Mouse (Mus musculus): ENCODE data around the gene Dusp2.

The Dusp2 gene

DNA sequence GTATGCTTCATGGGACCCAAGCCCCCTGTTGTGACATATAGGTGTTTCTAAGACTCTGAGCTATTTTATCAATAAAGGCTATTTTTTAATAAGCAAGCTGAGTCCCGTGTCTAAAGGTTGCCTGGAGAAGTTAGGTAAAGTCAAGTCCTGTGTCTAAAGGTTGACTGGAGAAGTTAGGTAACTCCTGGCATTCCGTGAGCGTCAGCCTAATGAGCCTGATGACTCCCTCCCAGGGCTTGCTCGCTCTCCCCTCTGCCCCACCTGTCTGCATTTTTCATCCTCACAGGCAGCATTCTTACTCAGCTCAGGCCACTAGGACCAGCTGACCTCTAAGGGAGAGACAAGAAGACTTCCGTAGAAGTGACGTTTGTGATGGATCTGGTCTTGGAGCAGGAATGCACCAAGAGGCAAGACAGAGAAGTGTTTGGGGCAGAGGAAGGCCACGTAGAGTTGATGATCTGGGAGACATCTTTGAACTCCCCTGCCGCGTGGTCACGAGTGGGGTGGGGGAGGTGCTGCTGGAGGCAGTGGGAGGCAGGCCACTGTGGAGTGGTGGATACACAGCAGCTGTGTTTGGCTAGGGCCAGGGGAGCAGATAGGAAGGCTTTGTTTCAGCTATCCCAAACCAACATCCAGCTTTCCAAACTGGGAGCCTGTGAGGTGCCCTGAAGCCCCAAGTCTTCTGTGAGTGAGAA is 31.3 kb downstream of the Dusp2 start:
- no peak for DNase-seq (ENCODE audit: low read depth, low spot score)

GRCm38 (mm10) chr2:127369703-127370376 is 33.9 kb downstream of the Dusp2 start:
- DNase-seq (ENCODE audit: low read depth, low spot score): no peak

GRCm38 (mm10) chr2:127370561-127371483 is 34.9 kb downstream of the Dusp2 start:
- no peak for DNase-seq (ENCODE audit: low read depth, low spot score)

DNA sequence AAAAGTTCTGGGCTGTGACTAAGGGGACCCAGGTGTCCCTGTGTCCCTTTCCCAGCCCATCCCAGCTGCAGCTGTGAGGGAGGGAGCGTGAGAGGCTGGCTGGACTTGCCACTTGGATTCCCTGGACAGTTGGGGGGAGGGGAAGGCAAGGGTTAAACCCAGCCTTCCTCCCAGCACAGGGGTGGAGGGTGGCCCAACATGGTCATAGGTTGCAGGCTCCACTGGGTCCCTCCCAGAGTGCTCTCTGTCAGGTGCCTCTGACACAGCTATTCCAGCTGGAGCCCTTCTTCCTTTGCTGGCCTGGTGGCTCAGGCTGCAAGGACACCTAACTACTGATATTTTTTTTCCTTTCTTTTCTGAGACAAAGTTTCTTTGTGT is 35.5 kb downstream of the Dusp2 start:
- DNase-seq (ENCODE audit: low read depth, low spot score): peak; percentile 70

DNA sequence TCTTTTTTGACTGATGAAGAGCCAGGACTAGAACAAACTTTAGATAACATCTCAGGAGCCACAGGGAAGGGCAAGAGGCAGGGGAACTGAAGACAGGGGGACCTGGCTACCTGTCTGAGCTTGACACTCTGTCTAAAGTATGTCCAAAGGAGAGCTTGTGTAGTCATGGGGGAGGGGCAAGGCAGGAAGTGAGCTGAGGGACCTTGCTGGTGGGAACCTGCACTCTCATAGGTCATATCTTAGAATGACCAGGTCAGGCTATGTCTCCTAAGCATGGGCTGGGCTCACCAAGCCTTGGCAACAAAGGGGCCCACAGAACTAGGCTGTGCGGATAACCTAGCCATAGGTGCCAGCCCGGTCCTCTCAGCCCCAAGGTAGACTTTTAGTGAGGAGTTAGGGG is 36.1 kb downstream of the Dusp2 start:
- DNase-seq (ENCODE audit: low read depth, low spot score): no peak

- no peak for DNase-seq (ENCODE audit: low read depth, low spot score)
Measured at GRCm38 (mm10) chr2:127374131-127374530, 38.2 kb downstream of the Dusp2 start.

GRCm38 (mm10) chr2:127375087-127375486 is 39.1 kb downstream of the Dusp2 start:
- DNase-seq (ENCODE audit: low read depth, low spot score): no peak

DNA sequence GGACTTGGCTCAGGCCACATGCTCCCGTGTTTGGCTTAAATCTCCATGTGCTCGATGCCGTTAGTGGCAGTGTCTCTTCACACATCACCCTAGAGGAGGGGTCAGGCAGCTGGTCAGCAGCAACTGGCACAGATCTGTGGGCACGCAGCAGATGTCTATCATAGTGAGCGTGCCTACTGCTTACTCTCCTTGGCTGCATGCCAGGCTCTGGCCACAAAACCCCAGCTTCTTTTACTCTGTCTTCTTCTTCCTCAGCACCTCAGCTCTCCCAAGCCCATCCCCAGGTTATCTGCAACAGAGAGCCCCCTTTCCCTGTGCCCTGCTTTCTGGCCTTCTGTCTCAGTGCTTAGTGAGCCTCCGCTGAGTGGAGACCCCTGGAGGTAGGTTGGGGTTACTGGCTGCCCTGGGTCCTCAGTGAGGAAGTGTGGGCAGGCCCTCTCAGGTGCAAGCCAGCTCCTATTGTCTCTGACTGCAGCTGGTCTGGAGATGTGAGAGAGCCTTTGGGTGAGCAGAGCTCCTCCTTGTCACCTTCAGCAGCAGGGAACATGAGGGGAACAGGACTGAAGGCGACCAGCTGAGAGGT is 39.9 kb downstream of the Dusp2 start:
- no peak for DNase-seq (ENCODE audit: low read depth, low spot score)

DNA sequence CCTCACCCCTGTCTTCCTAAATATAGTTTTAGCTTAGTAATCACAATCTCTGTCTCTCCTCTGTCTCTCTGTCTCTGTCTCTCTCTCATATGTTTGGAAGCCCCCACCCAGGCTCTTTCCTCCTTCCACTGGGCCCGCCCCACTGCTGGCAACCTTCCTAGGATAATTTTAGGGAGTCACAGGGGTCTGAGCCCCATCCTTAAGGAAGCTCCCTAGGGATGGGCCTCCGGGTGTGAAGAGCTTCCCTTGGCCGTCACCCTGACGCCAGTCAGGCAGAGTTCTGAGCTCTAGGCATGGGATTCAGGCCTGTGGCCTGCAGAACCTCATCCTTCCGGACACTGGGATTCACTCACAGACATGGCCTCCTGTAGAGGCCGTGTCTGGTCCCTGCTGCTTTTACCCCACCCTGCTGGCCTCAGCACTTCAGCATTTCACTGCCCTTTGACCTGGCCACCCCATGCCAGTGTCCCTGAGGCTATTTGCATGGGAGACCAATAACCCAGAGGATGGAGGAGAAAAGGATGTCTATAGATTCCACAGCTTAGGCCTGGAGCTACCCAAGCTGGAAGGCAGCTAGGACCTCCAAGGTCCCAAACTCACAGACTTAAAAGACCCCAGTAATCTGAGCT is 40.6 kb downstream of the Dusp2 start:
- DNase-seq (ENCODE audit: low read depth, low spot score): no peak

DNA sequence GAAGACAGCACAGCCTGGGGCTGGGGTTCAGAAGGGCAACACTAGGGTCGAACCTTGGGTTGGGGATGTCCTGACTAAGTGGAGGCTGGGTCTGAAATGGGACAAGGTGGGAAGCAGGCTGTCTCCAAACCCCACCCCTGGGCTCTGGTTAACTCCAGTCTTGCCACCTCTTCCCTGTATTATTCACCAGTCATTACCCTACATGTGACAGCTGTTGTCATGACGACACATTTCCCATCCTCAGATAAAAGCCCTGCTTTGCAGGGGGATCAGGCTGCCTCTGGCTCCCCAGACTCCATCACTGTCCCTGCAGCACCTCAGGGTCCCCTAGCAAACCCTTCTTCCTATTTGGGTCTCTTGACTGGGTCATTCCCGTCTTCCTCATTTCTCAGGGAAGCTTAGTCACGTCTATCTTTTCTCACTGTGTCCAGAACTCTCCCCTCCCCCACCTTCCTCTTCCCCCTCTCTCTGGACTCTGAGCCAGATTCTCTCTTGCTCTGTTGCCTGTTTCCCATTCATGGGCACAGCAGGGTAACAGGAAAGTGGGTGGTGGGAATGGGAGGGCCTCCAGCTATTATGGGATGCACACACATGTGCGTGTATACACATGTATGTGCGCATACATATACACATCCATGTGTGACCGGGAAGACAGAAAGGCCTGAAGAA is 42.1 kb downstream of the Dusp2 start:
- DNase-seq (ENCODE audit: low read depth, low spot score): no peak

GRCm38 (mm10) chr2:127378611-127378990 is 42.6 kb downstream of the Dusp2 start:
- DNase-seq (ENCODE audit: low read depth, low spot score): no peak

GRCm38 (mm10) chr2:127379250-127379649 is 43.3 kb downstream of the Dusp2 start:
- DNase-seq (ENCODE audit: low read depth, low spot score): no peak

DNA sequence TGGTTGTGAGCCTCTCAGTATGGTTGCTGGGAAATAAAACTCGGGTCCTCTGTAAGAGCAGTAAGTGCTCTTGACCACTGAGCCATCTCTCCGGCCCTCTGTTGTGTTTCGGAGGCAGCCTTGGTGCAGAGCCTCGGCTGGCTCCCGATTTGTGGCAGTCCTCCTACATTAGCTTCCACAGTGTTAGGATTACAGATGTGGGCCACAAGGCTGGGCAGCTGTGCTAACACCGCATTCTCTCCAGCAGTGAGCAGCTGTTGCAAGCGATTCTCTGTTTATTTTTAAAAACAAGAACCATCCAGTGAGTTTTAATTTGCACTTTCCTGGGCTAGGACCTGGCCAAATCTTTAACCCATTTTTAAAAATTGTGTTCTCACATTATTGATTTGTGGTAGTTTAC is 47.9 kb downstream of the Dusp2 start:
- DNase-seq (ENCODE audit: low read depth, low spot score): no peak

DNA sequence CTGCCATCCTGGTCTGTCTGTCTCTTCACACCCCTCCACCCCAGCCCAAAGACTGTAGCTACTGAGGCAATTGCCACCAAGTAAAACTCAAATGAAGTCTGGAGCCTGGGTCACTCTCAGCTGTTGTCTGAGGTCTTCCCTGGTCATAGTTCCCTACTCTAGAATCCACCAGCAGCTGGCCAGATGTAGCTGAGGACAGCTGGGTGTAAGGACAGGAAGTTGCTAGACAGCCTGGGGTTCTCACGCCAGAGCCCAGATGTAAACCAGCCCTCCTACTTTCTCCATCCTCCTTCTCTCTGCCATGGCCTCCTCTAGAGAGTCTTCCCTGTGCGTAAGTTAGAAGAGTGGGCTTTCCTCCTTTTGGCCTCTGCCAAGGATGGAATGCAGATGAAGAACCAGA is 51.6 kb downstream of the Dusp2 start:
- DNase-seq (ENCODE audit: low read depth, low spot score): no peak

Data from c-Kit-negative CD71-positive TER-119-positive erythroid progenitor cells, embryonic 14.5 days (primary cell).